Mouse (Mus musculus) thymus, adult 2 months (tissue): ENCODE results near the gene Shisa5.

ENCODE experiments used
- CTCF ChIP-seq: fragments of 200-500 bp; IDR thresholded peaks from 2 replicates; pipeline ENCODE4 v1.5.1; 2012; ENCODE audit warnings: mild to moderate bottlenecking, control low read depth, low read length, moderate library complexity, borderline replicate concordance; ENCODE audit not compliant: control insufficient read depth, poor library complexity, insufficient read depth; ENCODE audit errors: extremely low read depth
- POLR2A ChIP-seq: fragments of 200-500 bp; IDR thresholded peaks from 2 replicates; pipeline ENCODE4 v1.6.1; 2012; ENCODE audit warnings: mild to moderate bottlenecking, low read length, control low read depth, moderate library complexity; ENCODE audit not compliant: control insufficient read depth, poor library complexity, insufficient read depth; ENCODE audit errors: extremely low read depth

- TF ChIP-seq CTCF = no peak
- no peak for TF ChIP-seq POLR2A
Measured at GRCm38 (mm10) chr9:109021428-109021827, 16.9 kb upstream of the Shisa5 start.
